Mouse (Mus musculus) embryo, embryonic 10.5 days (tissue): ENCODE results near the gene Gm49366.
"Not testable (repeated sequence)": the region's sequence is repeated elsewhere in the genome, so short reads cannot be mapped to it uniquely, and the experiment has no call there.

Source experiments
- DNase-seq: peaks from one replicate; pipeline ENCODE4 v3.0.0-alpha.2; 2015; ENCODE audit warnings: low spot score

Gene Gm49366

GRCm38 (mm10) chr12:84032854-84033253, 5.9 kb upstream of the Gm49366 start:
- DNase-seq, result no peak

- not testable (repeated sequence) for DNase-seq
These were observed 5.4 kb upstream of the Gm49366 start for GRCm38 (mm10) chr12:84033302-84033701.

- no peak for DNase-seq
These were observed 4.6 kb upstream of the Gm49366 start for GRCm38 (mm10) chr12:84034108-84034507.

GRCm38 (mm10) chr12:84038241-84038640, 494 bp upstream of the Gm49366 start, which contains the start of gene Acot4:
Acot4 (plus strand) TSS chr12:84038379.
- DNase-seq, result peak; percentile 54

GRCm38 (mm10) chr12:84042248-84042647, 3.5 kb downstream of the Gm49366 start:
- DNase-seq, result no peak

GRCm38 (mm10) chr12:84044045-84044444, 5.3 kb downstream of the Gm49366 start:
- no peak for DNase-seq

GRCm38 (mm10) chr12:84046906-84047305, 8.2 kb downstream of the Gm49366 start:
- DNase-seq, result no peak

GRCm38 (mm10) chr12:84050744-84051143, 12.0 kb downstream of the Gm49366 start:
- DNase-seq, result not testable (repeated sequence)

GRCm38 (mm10) chr12:84051937-84052474, 13.3 kb downstream of the Gm49366 start, which contains the start of gene Acot3:
Acot3 (plus strand) TSS chr12:84052144.
- no peak for DNase-seq

- no peak for DNase-seq
These were observed 13.9 kb downstream of the Gm49366 start for GRCm38 (mm10) chr12:84052609-84053008.

- peak; percentile 36 for DNase-seq
These were observed 14.4 kb downstream of the Gm49366 start for GRCm38 (mm10) chr12:84053173-84053572.

GRCm38 (mm10) chr12:84053679-84054391, 15.1 kb downstream of the Gm49366 start:
- peak; percentile 65 for DNase-seq

- peak; percentile 38 for DNase-seq
These were observed 22.2 kb downstream of the Gm49366 start for GRCm38 (mm10) chr12:84060946-84061345.

GRCm38 (mm10) chr12:84062336-84062735, 23.6 kb downstream of the Gm49366 start:
- DNase-seq, result no peak

GRCm38 (mm10) chr12:84063228-84063627, 24.5 kb downstream of the Gm49366 start:
- no peak for DNase-seq

- DNase-seq, result no peak
These were observed 25.1 kb downstream of the Gm49366 start for GRCm38 (mm10) chr12:84063833-84064232.

- DNase-seq, result no peak
These were observed 25.9 kb downstream of the Gm49366 start for GRCm38 (mm10) chr12:84064621-84065020.

GRCm38 (mm10) chr12:84067752-84068151, 29.0 kb downstream of the Gm49366 start:
- DNase-seq, result no peak

GRCm38 (mm10) chr12:84068296-84068695, 29.6 kb downstream of the Gm49366 start:
- DNase-seq, result no peak

GRCm38 (mm10) chr12:84068986-84069385, 30.3 kb downstream of the Gm49366 start, which contains the start of gene Acot5:
Acot5 (plus strand) TSS chr12:84069325.
- DNase-seq, result no peak

GRCm38 (mm10) chr12:84069582-84069981, 30.8 kb downstream of the Gm49366 start:
- DNase-seq, result not testable (repeated sequence)

- no peak for DNase-seq
These were observed 33.0 kb downstream of the Gm49366 start for GRCm38 (mm10) chr12:84071696-84072095.

- DNase-seq, result no peak
These were observed 38.7 kb downstream of the Gm49366 start for GRCm38 (mm10) chr12:84077371-84077990.
